Mouse (Mus musculus): ENCODE results near the gene Gsn.

The Gsn gene

DNA sequence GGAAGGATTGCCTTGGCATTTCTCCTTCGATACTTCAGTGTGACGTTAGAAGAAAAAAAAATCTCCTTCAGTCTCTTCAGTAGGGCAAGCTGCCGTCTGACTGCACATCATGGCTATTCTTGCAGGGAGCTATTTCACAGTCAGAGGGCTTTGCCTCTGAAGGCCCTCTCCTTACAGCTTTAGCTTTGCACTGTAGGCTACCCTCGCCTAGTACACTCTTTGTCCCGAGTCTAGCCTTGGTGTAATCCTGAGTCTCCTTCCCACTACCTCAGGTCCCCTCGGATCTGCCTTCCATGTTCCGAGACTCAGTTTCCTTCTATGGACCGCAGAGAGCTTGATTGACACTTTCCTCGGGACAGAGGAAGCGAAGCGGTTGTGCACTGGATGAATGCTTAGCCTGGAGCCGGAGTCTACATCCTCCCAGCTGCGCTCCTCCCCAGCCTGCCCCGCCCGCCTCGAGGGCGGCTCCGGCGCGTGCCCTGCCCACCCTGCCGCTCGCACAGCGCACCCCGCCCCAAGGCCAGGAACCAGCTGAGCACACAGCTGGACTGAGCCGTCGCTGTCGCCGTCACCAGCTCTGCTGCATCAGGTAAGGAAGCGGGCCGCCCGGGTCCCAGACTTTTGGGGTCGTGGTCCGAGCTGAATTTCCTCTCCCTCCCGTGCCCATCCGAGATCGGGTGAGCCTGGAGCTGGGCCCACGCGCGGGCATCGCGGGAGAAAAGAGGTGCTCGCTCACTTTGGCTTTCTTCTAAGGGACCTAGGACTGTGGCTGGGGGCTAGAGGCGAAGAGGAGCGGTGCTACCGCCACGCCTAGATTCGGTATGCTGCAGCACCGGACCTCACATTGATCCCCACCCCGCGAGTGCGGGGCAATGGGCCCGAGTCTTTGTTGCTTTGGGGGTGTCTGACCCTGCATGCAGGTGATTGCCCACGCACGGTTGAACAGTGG is at the start of gene Gsn:
TSS of gene Gsn (plus strand) at position 496 of the 949 bp plus-strand sequence.
- DNase-seq = peak; percentile 83 to 92

DNA sequence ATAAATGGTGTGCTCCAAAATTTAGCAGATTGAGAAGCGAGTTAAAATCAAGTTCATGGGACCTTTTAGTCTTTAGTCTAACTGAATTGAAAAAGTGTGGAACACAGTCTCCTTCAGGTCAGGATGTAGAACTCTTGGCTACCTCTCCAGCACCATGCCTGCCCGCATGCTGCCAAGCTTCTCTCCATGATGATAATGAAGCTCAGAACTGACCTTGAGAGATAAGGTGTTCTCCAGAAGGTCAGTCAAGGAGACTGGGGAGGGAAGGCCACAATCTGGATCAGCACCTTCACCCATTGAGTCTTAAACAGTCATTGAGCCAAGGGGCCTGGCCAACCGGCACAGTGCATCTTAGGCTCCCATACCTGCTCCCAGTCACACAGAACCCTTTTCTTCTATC is 49.4 kb upstream of the Gsn start:
- no peak for DNase-seq

DNA sequence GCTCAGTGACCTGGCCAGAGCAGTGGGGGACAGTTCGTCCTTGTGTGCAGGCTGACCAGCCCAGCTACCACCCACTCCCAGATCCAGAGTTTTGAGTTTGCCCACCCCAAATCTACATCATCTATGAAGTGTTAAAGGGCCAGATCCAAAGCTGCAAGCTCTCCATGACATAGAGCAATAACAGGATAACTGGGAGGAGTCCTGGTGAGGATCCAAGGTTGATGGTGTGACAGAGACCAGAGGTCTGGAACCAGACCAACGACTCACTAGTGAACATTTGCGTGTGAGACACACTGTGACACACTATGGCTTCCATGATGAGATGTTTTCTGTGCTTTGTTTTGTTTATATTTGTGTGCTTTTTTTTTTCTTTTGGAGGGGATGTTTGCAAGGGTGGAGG is 48.1 kb upstream of the Gsn start:
- no peak for DNase-seq

GRCm38 (mm10) chr2:35208931-35209665 is 47.1 kb upstream of the Gsn start:
- DNase-seq = no peak

- DNase-seq = no peak
Observed at GRCm38 (mm10) chr2:35211681-35212080, 44.5 kb upstream of the Gsn start.

DNA sequence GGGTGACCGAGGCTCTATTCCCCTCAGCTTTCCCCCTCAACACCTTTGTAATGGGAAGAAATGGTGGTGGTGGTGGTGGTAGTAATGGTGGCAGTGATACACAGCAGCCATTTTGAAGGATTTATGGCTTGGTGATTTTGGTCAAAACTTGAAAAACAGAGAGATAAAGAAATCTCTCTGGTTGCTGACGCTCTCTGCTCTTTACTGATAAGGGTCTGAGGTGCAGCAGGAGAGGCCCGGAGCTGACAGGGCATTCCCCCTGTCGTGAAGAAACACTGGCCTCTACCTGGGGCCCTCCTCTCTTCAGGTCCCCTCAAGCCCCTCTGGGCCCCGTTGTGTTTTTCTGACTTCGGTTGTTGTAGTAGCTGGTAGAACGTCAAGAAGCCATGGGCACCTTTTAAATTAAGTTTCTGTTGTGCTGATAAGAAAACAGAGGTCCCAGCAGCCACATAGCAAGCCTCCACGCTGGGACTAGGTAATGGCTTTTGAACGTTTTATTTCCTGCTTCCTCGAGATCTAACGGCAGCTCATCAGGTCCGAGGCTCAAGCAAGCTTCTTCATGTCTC is 42.8 kb upstream of the Gsn start:
- DNase-seq = no peak

GRCm38 (mm10) chr2:35214881-35215358 is 41.3 kb upstream of the Gsn start:
- DNase-seq = peak; percentile 88

GRCm38 (mm10) chr2:35215363-35215762 is 40.8 kb upstream of the Gsn start:
- DNase-seq = peak; percentile 35 to 46

DNA sequence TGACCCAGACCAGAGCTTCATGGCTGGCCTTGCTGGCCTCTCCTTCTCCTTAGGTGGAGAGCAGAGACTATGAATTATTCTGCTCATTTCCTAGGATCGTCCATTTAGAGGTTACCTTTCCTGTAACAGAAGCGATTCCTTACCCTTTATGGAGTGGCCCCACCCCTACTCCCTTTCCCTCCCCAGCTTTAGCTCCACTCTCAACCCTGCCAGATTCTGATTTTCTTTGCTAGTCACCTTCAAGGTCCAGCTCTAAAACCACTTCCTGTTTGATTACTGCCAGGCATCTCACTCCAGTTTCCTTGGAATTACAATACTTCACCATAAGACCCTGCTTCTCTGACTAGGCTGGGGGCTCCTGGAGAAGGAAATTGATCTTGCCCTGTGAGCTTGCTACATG is 39.5 kb upstream of the Gsn start:
- no peak for DNase-seq

DNA sequence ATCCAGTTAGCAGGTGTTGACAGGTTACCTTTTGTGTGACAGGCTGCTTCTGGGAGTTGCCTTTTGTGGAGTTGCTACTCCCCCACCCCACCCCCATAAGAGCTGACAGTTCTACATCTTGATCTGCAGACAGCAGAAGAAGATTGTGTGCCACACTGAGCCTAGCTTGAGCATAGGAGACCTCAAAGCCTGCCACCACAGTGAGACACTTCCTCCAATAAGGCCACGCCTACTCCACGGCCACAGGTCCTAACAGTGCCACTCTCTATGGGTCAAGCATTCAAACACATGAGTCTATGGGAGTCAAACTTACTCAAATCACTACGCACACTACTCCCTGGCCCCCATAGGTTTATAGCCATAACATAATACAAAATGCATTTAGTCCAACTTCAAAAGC is 37.4 kb upstream of the Gsn start:
- no peak for DNase-seq

DNA sequence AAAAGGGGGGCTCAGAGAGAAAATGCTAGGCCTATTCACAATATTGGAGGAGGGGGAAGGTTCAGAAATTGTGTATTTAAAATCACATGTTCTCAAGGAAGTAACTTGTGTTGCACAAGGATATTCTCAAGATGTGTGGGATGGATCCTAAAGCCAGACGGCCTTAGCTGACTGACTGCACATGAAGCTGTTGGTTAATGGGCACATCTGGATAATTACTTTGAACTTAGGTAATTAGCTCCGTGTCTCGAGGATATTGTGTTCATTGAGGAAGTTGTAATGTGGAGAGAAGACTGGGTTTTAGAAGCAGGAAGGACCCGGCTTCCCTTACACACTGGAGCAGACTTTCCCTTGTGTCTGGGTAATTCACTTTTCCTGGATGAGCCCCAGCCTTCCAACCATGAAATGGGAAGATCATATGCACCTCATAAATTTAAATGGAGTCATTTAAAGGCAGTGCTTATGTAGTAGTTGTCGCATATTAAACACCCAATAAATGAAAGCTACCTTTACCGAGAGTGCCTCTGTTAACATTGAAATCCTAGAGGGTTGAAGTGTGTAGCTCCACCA is 33.3 kb upstream of the Gsn start:
- no peak for DNase-seq

- DNase-seq = no peak
Observed at GRCm38 (mm10) chr2:35224285-35224684, 31.9 kb upstream of the Gsn start.

DNA sequence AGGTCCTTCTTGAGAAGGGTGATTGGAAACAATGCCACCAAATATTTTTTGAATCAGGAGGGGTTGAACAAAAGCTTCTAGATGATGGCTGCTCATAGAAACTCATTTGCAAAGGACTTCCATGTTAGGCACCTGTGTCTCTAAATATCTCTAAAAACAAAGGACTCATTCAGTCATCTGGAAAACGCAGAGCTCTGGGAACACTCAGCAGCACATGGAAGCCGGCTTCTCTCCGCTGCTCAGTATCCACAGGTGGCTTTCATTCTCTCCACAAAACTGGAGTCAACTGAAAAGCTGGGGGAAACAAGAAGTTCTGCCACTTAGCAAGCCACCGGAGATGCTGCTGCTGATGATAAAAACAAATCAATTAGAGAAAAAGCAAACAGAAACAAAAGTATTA is 28.0 kb upstream of the Gsn start:
- no peak for DNase-seq

DNA sequence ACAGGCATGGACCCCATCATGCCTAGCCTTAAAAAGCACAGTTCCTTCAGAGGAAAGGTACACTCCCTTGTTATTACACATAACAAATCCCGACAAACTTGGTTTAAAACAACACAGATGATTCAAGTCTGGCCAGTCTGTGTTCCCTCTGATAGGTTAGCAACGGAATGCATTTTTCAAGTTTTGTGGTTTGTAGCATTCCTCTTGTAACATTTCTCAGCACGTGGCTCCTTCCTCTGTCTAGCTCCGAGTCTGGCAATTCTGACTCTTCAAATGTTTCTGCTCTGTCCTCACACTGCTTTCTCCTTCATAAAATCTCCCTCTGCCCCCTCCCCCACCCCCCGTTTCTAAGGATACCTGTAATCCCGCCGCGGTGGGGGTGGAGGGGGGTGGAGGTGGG is 26.0 kb upstream of the Gsn start:
- DNase-seq = no peak

GRCm38 (mm10) chr2:35231871-35232270 is 24.3 kb upstream of the Gsn start:
- DNase-seq = peak; percentile 63 to 76

DNA sequence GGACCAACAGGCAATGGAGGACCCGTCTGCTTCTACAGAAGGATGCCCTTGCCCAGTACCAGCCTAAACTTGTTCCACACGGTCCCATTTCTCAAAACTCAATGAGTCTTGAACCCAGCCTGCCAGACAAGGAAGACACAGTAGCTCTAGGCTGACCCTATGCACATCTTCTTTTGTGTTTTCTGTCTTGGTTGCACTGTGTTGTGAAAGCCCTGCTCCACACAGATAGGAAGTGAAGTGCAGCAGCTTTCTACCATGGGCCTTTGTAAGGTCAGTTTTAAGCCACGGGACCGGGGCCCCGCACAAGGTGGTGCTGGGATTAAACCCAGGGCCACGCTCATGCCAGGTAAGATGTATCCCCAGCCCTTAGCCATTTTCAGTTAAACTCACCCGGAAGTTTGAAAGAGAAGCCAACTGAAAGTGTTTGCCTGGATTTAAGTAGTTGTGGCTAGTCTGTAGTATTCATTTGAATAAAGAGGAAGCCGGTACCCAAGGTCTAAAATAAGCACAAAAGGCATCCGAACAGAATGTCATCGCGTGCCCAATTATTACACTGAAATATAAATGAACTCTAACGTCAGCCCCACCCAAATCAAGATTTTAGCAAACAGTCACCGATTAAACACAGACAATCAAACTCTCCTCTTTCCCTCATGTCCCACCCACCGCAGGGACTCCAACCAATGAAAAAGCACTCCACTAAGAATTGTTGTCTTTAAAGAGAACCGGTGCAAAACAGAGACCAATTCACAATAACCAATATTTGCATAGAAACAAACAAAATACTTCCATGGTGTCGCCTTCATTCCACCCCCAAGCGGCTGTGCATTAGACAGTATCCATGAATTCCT is 23.4 kb upstream of the Gsn start:
- no peak for DNase-seq

DNA sequence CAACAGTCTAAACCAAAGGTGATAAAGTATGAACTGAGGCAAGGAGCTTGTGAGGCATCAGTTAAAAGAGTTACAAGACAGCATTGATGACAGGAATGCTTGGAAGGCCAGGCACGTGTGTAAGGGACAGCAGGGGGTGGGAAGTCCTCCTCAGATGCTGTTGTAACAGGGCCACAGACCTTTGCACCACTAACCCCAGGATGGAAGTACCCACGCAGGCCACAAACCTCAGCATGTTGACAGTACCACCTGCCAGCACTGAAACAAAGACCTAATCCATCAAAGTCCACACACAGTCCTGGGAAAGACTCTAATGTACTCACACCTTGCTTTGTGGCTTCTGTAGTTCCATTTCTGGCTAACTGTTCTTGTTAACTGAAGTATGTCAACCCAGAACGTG is 22.3 kb upstream of the Gsn start:
- DNase-seq = no peak

GRCm38 (mm10) chr2:35235021-35235420 is 21.2 kb upstream of the Gsn start:
- DNase-seq = no peak

GRCm38 (mm10) chr2:35244241-35244640 is 11.9 kb upstream of the Gsn start:
- DNase-seq = no peak

- no peak for DNase-seq
Observed at GRCm38 (mm10) chr2:35247763-35248162, 8.4 kb upstream of the Gsn start.

DNA sequence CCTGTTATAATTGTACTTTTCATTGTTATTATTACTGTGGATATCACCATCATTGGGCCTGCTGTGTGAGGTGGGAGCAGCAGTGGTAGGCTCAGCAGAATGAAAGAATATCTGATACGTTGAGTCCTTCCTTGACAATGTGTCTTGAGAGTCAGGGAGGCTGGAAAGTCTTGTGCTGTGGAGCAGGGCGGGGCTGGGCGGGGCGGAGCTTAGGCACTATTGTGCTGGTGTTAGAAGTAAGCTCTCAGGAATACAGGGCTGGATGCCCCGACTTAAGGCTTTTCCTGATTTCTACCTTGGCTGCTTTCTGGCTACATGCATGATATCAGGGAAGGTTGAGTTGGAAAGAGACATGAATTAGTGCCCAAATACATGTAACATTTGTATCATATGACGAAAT is 3.4 kb upstream of the Gsn start:
- DNase-seq = no peak

DNA sequence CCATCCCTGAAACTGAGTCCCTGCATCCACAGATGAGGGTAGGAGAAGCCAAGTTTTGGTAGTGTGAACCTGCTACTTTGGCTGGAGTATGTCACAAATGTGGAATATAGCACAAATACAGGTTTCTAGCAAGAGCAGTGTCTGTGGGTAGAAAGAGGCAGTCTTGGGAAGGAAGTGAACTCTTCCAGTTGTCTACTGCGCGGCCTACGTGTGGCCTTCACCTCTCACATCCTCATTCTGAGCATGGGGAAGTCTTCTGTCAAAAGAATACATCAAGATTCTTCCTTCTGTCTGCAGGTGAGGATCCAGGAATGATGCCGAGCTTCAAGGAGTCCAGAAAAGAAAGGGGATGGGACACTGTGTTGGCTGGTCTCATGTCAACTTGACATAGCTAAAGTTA is 2.4 kb upstream of the Gsn start:
- DNase-seq = no peak
